Mouse (Mus musculus) C2C12 (cell line): ENCODE measurements at regions not wholly inside any gene's neighbourhood (a gene's known extent, or its start where the extent isn't known, plus 50 kb on each side); places are given as distances from the start of the nearest gene placed in this dataset.

Experiments
- CTCF ChIP-seq: IDR thresholded peaks from one replicate; pipeline ENCODE4 v1.5.1; 2011; ENCODE audit not compliant: control insufficient read depth, insufficient read depth, insufficient read length
- FOSL1 ChIP-seq: IDR thresholded peaks from one replicate; pipeline ENCODE4 v1.8.0; 2011; ENCODE audit warnings: mild to moderate bottlenecking, low read length; ENCODE audit not compliant: poor library complexity, insufficient read depth, severe bottlenecking
- MAX ChIP-seq: IDR thresholded peaks from one replicate; pipeline ENCODE4 v1.6.1; 2011; ENCODE audit warnings: mild to moderate bottlenecking, control low read depth
- MYOG ChIP-seq: IDR thresholded peaks from one replicate; pipeline ENCODE4 v1.6.1; 2011; ENCODE audit not compliant: control insufficient read depth, insufficient read length; ENCODE audit errors: extremely low read depth
- USF1 ChIP-seq: IDR thresholded peaks from one replicate; pipeline ENCODE4 v1.6.1; 2011; ENCODE audit warnings: low read depth, mild to moderate bottlenecking, control low read depth, moderate library complexity

DNA sequence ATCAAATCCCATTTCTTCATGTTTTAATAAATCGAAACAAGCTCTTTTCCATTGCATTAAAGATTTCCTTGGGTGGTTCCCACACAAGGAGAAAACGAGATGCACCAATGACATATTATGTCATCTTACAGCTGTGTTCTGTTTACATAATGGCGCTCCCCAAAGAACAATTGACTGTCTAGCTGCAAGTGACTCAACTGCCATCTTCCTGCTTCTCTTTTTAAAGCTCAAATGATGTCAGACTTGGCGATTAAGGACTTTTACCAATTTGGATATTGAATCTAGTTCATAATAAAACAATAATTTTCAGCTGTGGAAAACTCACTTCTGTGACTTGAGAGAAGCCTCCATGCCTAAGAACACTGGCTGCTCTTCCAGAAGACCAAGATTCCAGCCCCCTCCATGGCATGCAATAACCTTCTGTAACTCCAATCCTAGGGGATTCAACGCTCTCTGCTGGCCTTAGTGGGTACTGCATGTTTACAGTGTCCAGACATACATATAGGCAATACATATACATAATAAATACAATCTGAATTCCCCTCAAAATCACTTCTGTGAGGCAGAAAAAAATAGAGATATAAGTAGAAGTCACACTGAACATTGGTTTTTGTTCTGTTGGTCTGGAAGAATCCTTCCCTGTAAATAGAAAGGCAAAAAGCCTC lies 318.7 kb downstream of the Rnd3 start:
- TF ChIP-seq USF1 (no peak), CTCF (no peak), MAX (no peak), MYOG (no peak), FOSL1 (no peak)
